Mouse (Mus musculus): Measurements from ENCODE around the gene Tnfaip8l2.

DNA sequence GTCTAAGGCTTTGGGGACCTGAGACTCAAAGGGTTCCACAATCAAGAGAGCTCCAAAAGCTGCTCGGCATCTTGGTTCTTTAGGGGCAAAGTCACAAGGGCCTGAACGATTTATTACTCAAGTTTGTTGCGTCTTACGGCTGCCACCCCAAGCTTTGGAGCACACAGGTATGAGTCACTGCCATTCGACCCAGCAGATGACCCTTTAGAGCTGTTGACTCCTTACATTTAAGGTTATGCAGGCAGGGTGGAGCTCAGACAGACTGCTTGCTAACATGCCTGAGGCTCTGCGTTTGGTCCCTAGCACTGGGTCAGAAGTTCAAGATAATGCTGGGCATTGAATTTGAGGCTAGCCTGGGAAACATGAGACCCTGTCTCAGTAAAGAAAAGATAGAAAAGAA lies 35.4 kb upstream of the Tnfaip8l2 start:
- no peak for TF ChIP-seq CTCF (IDR thresholded peaks at IDR 0.05; ENCODE audit: low read depth)
- no peak for TF ChIP-seq EP300 (IDR thresholded peaks at IDR 0.05; ENCODE audit: low read depth)

All from heart, postnatal 0 days (tissue).